Mouse (Mus musculus): Measurements from ENCODE around the gene Dapp1.

Dapp1 gene

DNA sequence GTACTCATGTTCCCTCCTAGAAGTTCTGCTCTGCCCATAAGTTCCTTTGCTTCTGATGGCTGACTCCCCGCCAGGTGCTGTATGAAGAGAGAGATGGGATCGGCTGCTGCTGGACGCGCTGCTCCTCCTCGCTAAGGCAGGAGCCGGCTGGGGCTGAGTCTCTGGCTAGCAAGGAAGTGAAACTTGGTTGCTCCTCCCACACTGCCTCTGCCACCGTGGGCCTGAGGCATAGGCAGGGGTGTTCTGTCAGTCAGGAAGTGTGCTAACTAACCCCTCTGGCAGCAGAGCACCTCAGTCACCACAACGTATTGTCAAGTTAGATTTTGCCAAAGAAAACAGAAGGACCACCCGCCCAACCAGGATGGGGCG, at the start of gene Dapp1:
TSS of gene Dapp1 (minus strand) at position 164 of the 369 bp plus-strand sequence.
- DNase-seq (ENCODE audit: low spot score): no peak

DNA sequence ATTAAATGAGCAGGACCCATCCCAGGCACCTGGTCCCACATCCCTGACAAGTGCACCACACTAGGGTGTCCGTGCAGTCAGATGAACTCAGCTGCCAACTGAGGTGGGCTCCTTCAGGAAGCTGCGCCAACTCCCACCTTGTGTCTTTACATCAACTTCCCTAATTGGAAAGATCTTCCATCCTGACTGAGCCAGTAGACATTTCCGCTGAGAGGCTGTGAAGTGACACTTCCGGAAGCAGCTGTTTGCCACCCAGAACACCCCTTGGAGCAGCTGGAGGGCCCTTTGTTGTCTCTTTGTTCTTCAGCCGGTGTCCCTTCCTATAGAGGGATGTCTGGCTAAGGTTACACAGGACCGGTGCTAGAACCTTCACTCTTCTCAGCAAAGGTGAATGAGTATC, 49.2 kb upstream of the Dapp1 start:
- no peak for DNase-seq (ENCODE audit: low spot score)

DNA sequence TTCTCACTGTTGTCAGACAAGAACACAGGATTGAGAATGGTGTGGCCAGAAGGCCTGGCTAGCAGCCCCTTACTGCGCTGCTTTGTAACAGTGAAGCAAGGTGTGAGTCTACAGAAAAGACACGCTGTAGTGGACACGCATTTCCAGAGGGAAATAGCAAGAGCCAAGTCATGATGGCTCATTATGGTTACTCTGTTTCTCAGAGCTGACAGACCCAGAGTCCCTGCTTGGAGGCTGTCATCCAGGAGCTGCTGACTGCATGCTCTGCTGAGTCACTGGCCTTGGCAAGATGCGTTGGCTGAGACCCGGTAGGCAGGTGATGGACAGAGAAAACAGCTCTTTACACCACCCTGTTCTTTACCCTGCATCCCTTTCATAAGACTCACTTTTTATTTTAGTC, 48.0 kb upstream of the Dapp1 start:
- no peak for DNase-seq (ENCODE audit: low spot score)

DNA sequence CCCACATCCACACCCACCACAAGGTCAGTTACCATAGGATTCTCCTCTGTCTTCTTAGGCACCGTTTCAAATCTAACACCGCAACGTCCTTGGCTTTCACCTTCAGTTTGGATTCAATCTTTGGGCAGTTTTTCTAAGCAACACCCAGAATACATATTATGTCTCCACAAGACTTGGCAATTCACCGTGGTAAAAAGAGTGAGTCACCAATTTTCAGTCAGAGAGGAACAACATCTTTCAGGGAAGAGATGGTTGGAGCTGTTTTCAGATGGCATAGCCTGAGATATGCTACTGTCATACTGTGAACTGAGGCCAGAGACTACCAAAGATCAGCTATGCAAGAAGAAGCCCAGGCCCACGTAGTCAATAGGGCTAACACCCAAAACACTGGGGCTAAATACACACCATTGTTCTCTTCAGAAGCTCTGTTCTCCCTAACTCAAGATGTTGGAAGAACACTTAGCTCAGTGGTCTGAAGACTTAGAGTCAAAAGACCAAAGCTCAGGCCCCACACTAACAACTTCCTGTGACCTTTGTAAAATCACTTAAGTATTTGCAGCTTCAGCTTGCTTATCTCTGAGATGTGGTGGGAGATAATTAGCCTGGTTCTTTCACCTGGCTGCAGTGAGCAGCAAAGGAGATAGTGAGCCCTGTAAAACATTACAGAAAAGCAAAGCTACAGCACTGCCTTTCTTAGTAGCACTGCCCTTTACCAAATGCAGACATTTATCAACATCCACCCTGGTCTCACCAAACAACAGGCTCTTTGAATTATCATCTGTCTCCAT, 46.4 kb upstream of the Dapp1 start:
- DNase-seq (ENCODE audit: low spot score): no peak

DNA sequence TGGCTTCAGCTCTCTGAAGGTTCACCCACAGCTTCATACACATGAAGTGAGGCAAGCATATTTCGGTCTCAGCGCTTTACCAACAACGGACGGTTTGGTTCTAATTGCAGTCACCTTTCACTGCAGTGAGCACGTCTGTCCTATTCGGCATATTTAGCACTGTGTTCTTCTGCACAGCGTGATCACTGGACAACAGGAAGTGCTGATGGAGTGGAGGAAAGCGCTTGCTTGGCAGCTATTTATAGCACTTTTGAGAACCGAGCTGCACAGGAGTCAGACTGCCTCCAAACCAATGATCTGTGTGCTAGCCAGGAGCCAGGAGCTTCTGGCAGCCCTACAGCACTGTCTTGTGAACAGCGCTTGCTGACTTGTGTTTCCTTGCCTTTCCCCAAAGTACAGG, 44.9 kb upstream of the Dapp1 start:
- DNase-seq (ENCODE audit: low spot score): no peak

DNA sequence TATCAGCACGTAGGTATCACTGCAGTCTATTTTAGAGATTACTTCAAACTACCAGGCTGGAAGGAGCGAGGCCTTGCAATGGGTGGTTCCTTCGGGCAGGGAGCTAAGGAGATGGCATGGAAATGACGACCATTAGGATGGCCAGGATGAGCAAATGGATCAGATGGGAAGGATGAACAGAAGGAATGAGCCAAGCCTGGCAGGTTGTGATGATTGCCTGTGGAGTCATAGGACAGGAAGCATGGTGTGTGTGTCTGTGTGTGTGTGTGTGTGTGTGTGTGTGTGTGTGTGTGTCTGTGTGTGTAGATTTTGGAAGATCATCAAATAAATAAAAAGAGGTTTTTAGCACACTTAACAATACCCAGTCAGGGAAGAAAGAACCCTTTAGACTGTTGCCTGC, 41.3 kb upstream of the Dapp1 start:
- no peak for DNase-seq (ENCODE audit: low spot score)

DNA sequence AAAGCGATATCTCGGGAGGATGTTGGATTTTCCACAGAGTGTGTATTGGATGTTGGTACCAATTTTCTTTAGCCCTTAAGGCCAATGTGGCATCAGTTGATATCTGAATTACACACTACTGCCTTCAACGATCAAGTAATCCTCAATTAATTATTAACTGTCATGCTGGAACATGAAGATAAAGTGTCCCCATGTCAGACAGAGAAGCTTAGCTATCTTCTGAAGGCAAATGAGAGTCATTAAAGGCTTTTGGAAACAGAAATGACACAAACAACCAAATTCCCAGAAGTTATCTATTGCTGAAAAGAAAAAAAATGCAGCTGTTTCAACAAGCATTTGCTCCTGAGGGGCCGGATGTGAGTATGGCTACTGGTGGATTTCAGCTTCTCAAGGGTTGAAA, 40.7 kb upstream of the Dapp1 start:
- no peak for DNase-seq (ENCODE audit: low spot score)

DNA sequence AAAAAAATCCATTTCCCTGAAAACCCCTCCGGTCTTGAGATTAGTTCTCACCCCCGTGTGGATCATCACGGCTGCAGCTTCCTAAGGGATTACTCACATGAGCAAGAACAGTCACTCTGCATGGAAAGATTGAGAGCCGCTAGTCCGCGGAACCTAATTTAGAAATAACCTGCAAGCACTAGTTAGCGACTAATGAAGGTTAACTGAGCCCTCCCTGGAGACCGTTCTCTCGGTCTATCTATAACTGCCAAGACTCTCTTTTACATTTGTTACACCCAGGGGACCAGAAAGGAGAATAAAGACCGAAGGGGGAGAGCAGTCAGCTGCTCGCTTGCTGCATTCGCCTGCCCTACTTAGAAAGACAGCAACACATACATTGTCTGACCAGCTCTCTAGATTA, 35.5 kb upstream of the Dapp1 start:
- no peak for DNase-seq (ENCODE audit: low spot score)

DNA sequence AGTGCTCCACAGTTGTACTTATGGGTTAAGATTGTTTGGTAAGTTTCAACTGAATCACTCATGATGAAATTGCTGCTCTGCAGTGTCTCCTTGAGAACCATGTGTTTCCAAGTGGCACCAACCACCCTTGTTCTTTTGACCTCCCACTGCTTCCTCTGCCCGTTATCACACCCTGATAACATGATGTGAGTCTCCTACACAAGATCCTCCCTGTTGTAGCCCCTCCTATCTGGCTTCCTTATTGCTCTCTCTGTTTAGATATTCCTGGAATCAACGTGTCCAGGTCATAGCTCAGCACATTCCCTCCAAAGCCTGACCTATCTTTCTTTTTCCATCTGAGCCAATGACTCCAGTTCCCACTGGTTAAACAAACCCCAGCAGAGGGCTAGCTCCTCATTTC, 33.4 kb upstream of the Dapp1 start:
- no peak for DNase-seq (ENCODE audit: low spot score)

DNA sequence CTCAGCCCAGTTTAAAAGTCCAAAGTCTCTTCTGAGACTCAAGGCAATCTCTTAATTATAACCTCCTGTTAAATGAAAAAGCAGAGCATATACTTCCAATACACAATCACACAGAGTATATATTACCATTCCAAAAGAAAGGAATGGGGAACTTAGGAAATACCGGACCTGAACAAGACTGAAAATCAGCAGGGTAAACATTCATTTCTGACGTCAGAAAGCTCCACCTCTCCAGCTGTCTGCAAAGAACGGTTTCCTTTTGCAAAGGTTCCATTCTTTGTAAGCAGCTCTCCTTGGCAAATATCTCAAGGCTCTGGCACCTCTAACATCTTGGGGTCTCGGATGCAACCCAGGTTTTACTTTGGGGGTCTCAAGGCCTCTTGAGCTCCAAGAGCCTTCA, 31.0 kb upstream of the Dapp1 start:
- no peak for DNase-seq (ENCODE audit: low spot score)

DNA sequence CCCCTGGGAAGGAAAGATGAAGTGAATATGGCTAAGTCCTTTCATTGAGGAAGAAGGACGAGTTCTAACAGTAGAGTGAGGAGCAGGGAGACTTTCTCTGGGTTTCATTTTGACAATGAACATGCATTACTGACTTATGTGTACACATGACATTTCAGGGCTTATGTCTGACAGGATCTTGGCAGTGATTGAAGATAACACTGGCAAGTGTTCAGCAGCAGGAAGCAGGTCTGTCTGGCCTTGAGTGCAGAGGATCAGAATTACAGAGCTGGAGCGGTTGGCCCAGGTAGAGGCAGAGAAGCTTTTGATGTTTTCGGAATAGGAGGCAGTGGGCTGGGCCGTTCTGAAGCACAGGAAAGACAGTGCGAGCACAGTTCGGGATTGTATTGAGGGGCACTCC, 26.8 kb upstream of the Dapp1 start:
- no peak for DNase-seq (ENCODE audit: low spot score)

DNA sequence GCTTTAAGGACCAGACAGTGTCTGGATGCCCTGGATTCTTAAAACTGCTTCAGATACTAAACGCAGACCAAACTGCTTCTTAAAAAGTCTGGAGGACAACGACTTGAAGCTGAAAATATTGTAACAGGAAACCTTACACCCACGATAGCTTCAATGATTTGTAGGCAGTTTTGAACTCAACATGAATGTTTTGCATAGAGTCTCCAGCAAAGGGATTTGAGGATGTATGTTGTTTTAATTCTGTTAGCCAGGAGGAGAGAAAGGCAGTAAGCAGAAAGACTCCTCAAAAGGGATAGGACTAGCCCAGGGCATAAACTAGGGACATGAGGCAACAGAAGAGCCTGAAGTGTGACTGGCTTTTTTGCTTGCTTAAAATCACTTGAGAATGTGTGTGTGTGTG, 25.6 kb upstream of the Dapp1 start:
- DNase-seq (ENCODE audit: low spot score): no peak

DNA sequence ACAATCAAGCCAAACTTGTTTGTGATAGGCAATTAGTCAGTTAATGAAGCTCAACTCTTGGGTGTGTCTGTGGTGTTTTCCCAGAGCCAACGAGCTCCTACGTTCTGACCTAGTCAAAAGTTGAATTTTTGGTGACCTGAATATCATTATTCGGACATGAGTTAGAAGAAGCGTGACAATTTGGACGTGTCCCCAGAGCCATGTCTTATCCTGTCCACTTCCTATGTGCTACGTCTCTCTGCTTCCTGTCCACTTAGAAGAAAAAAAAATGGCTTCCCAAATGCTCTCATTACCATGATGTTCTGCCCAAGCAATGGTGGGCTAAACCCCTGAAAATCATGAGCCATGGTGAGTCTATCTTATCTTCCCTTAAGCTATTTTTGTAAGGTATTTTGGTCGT, 21.9 kb upstream of the Dapp1 start:
- no peak for DNase-seq (ENCODE audit: low spot score)

DNA sequence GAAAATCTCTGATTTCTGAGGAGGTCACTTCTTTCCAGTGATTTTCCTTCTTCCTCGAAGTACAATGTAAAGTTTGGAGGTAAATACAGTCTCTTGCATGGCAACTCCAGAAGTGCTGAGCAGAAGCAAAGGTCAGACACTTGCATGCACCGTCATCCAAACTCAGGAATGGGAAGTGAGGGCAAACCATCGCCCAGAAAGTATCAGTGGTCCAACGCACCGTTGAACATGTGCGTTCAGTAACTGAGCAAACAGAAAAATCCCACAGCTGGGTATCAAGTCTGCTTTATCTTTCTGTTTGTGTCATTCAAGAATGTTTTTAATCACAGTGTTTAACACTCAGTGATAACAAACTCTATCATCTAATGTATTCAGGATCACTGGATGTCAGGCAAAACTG, 21.2 kb upstream of the Dapp1 start:
- no peak for DNase-seq (ENCODE audit: low spot score)

DNA sequence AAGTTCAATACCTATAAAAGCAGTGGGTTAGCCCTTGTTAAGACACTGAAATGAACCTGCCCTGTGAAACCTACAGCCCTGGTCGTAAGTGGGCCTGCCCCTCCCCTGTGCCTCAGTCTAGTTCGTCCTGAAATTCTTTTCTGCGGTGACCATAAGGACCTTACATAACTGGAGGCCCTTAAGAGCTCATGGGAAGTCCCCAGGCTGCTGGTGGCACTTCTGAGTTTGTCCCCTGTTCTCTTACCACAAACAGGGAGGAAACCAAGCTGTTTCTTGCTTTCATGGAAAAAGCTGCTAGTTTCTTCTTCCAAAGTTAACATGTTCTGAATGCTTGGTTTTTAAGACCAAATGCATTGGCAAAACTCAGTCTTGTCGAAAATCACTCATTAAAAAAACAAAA, 20.5 kb upstream of the Dapp1 start:
- DNase-seq (ENCODE audit: low spot score): no peak

DNA sequence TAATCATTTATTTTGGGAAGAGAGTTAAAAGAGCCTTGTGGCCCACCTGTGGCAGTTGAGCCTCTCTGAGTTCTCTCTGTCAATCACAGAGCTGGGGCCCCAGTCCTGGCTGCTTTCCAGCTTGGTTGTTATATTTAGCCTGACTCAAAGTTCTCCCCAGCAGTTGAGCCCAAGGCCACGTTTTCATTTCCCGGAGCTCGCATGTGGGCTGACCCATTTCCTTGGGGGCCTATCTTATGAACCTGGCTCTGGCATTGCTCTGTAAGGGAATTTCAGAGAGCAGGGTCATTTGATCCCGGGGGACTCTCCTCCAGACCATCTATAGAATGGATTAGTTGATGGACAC, 19.4 kb upstream of the Dapp1 start:
- DNase-seq (ENCODE audit: low spot score): no peak

DNA sequence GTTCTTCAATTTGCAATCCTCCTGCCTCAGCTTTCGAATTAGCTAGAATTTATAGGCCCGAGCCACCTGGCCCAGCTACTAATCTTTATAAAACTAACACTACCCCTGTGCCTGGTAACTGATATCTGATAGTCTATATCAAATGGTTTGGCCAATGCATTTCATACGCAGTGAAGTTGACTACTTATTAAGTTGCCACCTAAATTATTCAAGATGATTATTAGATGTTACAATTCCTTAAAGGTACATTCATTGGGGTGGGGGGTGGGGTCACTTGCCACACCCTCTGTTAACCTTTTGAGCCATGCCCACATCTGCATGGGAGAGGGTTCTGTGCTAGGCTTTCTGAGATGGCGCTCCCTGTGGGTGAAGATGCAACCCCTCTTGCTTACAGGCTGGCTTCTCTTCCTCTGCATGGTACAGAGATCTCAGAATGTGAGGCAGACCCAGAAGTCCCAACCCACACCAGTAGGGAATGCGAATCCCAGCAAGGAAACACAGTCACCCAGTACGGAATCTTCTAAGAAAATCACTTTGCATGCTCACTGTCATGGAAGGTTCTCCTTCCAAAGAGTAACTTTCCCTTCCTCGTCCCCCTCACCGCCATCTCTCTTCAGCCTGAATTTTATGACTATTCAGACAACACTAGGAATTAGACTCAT, 18.8 kb upstream of the Dapp1 start:
- no peak for DNase-seq (ENCODE audit: low spot score)

DNA sequence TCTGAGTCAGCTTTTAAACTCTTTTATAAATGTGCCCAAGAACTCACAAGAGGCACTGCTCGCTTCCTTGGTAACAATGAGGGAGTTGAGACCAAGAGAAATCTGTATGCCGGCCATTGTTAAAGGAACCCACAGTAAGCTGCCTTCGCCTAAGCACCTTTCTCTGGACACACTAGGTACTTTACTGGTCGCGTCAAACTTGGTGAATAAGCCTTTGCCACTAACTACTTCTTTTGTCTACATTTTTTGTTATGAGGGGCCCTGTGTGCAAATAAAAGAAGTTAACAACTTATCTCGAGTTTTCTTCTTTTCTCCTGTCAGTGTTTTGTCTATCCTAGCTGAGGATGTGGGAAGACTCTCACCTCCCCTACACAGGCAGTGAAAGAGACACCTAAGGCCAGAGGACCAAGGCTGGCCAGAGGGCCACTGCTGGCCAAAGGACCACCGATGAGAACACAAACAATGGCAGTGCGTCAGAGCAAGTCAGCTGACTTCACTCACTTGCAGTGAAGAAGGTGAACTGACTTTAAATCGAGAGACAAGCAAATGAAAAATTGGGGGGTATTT, 18.0 kb upstream of the Dapp1 start:
- no peak for DNase-seq (ENCODE audit: low spot score)

DNA sequence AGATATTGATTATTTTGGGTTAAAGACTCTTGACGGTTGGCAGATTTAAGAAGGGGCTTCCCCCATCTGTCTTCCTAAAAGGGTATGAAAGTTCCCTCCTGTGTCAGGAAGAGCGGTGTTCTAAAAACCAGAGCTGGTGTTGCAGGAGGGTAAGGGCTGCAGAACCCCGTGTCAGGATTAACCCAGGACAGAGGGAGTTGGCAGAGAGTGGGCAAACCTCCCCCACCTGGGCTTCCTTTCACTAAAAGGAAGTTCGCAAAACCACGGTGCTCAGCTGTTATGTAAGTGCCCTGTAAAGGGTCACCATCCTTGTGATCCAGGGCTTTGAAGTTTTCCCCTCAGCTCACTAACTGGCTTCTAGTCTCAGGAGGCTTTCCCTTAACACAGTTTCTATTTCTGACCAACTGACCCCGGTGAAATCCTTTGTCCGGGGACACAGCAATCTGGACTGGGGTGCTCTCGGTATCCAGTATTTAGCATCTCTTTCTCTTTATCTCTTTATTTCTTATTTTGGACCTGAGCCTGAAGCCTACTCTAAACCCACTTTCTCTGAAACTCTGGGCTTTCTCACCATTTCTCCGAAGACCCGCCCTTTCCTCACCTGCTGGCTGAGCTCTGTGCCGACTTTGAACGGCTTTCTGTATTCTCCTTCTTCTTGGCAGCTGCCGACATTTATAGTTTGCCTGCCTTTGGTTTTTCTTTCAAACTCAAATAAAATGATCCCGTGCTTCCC, 17.3 kb upstream of the Dapp1 start:
- DNase-seq (ENCODE audit: low spot score): no peak

DNA sequence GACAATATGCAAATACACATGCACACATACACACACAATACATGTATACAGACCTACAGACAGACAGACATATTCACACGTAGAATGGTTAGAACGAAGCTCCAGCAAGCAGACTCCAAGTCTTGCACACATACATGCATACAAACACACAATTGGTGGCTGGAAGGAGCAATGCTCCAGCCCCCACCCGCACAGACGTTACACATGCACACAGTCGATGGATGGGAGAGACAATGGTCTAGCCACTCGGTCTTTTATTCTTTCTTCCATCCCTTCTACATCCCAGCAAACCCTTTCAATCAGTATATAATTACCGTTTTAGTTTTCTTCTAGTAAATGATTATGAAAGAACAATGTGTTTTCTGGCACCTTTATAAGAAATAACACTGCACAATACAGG, 14.1 kb upstream of the Dapp1 start:
- DNase-seq (ENCODE audit: low spot score): no peak

DNA sequence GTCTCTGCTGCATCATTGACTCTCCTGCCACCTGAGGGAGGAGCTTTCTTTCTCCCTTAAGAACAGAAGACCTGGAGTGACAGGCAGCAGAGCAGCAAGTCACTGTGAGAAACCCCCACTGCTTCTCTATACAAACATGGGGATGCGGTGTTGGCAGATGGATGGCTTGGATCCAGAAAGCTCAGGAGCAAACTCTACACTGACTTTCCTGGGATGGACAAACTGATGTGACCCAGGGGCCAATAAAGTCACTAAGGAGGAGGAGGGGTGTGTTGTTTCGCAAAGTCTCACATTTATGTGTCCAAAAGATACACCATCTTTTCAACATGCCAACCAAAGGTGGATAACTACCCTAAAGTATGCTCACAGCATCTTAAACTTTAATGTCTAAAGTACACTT, 12.9 kb upstream of the Dapp1 start:
- DNase-seq (ENCODE audit: low spot score): no peak

DNA sequence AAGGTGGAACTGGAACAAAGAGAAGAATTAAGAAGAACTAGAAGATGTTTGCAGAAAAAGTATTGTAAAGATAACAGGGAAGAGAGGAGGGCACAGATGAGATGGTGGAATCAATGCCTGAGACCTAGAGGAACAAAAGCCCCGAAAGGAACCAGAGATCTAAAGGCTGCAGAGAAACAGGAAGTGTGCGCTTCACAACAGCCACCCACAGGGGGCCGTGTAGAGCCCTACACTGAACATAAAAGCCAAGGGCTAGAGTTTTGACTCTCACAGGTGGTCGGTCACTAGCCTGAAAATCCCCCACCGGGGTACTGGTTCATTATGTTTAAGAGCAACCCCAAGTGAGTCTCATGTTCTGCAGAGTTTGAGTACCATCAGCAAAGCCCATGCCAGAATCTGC, 11.0 kb upstream of the Dapp1 start:
- DNase-seq (ENCODE audit: low spot score): no peak

DNA sequence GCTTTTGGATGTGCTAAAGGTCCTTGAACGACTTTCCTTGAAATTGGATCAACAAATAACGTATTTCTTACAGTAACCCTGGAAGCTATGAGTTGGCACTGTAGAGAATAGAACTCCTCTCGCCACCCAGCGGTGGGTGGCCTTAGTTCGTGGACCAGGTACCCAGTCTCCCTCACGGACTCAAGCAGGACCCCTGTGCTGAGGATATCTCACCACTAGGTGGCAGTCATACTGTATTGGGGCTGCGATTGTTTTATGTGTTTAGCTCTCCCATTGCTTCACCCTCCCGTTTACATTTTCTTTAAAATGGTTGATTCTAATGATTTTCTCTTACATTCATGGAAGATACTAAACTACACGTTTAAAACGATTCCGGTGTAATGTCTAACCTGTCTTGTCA, 9.8 kb upstream of the Dapp1 start:
- peak; percentile 30 for DNase-seq (ENCODE audit: low spot score)
